10 mouse cellular contexts compared by ENCODE assay signal in the genomic region with DNA sequence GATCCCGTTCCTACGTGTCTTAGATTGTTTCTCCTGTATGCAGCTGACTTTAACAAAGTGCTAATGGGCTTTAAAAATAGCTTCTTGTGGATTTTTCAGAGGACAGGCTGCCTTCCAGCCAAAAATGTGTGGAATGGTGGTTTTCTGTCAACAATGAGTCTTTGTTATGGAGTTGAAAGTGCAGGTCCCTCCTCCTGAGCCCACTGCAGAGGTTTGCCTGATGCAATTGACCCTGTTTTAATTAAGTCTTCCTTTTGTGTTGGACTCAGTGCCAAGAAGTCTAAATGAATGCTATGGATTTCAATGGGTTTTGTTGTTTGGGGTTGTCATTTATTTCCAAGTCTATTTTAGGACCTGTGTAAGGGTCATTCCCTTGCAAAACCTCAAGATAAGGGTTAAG.
A peak's percentile ranks its signal among the peaks of the same experiment; 100 is the strongest.
DNase-seq lines count a peak whose midpoint lies in the region; ATAC-seq and TF ChIP-seq lines count a peak whose summit lies in the region.
"Had no signal": no experiment of that assay in that cellular context is flagged by ENCODE, and none has a peak within 500 bp of the region (broad histone marks: within the 10 kb centered on the region; RNA-seq: fewer than 3 reads in every experiment).

No protein-coding gene starts in this region.

- 33% methylated on average over 2 of the region's 2 CpGs for WGBS in heart, embryonic 14.5 days
- WGBS in heart, embryonic 11.5 days (ENCODE audit: insufficient replicate concordance), result 49% methylated on average over 2 of the region's 2 CpGs
- 14% methylated on average over 2 of the region's 2 CpGs for WGBS in lung, postnatal 0 days
- 13% methylated on average over 2 of the region's 2 CpGs for WGBS in embryonic facial prominence, embryonic 14.5 days
- WGBS in small intestine, adult 2 months, result 20% methylated on average over 2 of the region's 2 CpGs

- no peak for ATAC-seq in heart, embryonic 14.5 days (ENCODE audit: insufficient number of reproducible peaks, insufficient read depth, low FRiP score, low read depth)
- no peak for ATAC-seq in heart, embryonic 11.5 days (replicated peaks; ENCODE audit: insufficient number of reproducible peaks, low FRiP score, low TSS enrichment)
- ATAC-seq in lung, postnatal 0 days, result 0 out of 2 replicates have a peak, but pooled peaks have one; percentile 13
- ATAC-seq in embryonic facial prominence, embryonic 14.5 days (ENCODE audit: low read depth), result peak; percentile 23; the same call in 1 of the 2 replicates

- H3K4me1 ChIP-seq in heart, embryonic 14.5 days (ENCODE audit: control insufficient read depth in 2 of 2, insufficient read depth in 2 of 2, low read length in 2 of 2), result peaks cover 4 to 7% of the 10 kb centered on the region in 2 experiments
- H3K4me1 ChIP-seq in heart, embryonic 11.5 days (ENCODE audit: control insufficient read depth, insufficient read depth, low read length), result no peaks in the 10 kb centered on the region
- H3K4me1 ChIP-seq in lung, postnatal 0 days (ENCODE audit: insufficient read depth, low read depth, low read length), result peaks cover 22% of the 10 kb centered on the region; the same call in 1 of the 2 replicates
- H3K4me1 ChIP-seq in embryonic facial prominence, embryonic 14.5 days (ENCODE audit: control insufficient read depth, insufficient read depth, low read length), result peaks cover 28% of the 10 kb centered on the region
- H3K4me1 ChIP-seq in small intestine, adult 2 months (ENCODE audit: control insufficient read depth, insufficient read depth, insufficient read length, low read length), result peaks cover 2% of the 10 kb centered on the region; the same call in 1 of the 2 replicates

- no peak overlapping the region for H3K9ac ChIP-seq in heart, embryonic 14.5 days (ENCODE audit: low read length)
- H3K9ac ChIP-seq in heart, embryonic 11.5 days (ENCODE audit: low read depth, low read length), result no peak overlapping the region
- no peak overlapping the region for H3K9ac ChIP-seq in lung, postnatal 0 days (replicated peaks; ENCODE audit: low read depth)
- H3K9ac ChIP-seq in embryonic facial prominence, embryonic 14.5 days (ENCODE audit: low read depth, low read length), result no peak overlapping the region

- H3K27me3 ChIP-seq in heart, embryonic 14.5 days (ENCODE audit: control insufficient read depth, insufficient read depth, low read length), result no peaks in the 10 kb centered on the region
- H3K27me3 ChIP-seq in heart, embryonic 11.5 days (ENCODE audit: control insufficient read depth, insufficient read depth, low read length), result no peaks in the 10 kb centered on the region
- H3K27me3 ChIP-seq in lung, postnatal 0 days (replicated peaks; ENCODE audit: insufficient read depth, low read length), result no peaks in the 10 kb centered on the region
- no peaks in the 10 kb centered on the region for H3K27me3 ChIP-seq in embryonic facial prominence, embryonic 14.5 days (replicated peaks; ENCODE audit: control insufficient read depth, insufficient read depth, low read length)
- H3K27me3 ChIP-seq in small intestine, adult 2 months (ENCODE audit: control insufficient read depth, insufficient read depth, low read length), result no peaks in the 10 kb centered on the region

- H3K9me3 ChIP-seq in heart, embryonic 14.5 days (ENCODE audit: control insufficient read depth, low read length), result peaks cover 5% of the 10 kb centered on the region; the same call in 1 of the 2 replicates
- no peaks in the 10 kb centered on the region for H3K9me3 ChIP-seq in heart, embryonic 11.5 days (replicated peaks; ENCODE audit: control insufficient read depth, low read length)
- H3K9me3 ChIP-seq in lung, postnatal 0 days (ENCODE audit: low read length), result peaks cover 3% of the 10 kb centered on the region; the same call in 1 of the 2 replicates
- H3K9me3 ChIP-seq in embryonic facial prominence, embryonic 14.5 days (ENCODE audit: control insufficient read depth, low read length), result no peaks in the 10 kb centered on the region
- H3K9me3 ChIP-seq: G1E had no signal

- peak overlapping the region; percentile 33 to 57; a peak in 2 of 4 replicates for H3K27ac ChIP-seq in heart, embryonic 14.5 days (replicated peaks in 1 of 2; ENCODE audit: control insufficient read depth in 1 of 2, insufficient read depth in 1 of 2, low read depth in 2 of 2, low read length in 2 of 2)
- no peak overlapping the region for H3K27ac ChIP-seq in heart, embryonic 11.5 days (ENCODE audit: low read depth, low read length)
- peak overlapping the region; percentile 64 for H3K27ac ChIP-seq in lung, postnatal 0 days (ENCODE audit: low read length)
- peak overlapping the region; percentile 18; the same call in 1 of the 2 replicates for H3K27ac ChIP-seq in embryonic facial prominence, embryonic 14.5 days (replicated peaks; ENCODE audit: low read depth, low read length)
- H3K27ac ChIP-seq in small intestine, adult 2 months (ENCODE audit: insufficient read depth, low read depth, low read length), result peak overlapping the region; percentile 86

- TF ChIP-seq EP300 in lung, postnatal 0 days (IDR thresholded peaks at IDR 0.05), result no peak

- no peak for TF ChIP-seq POLR2A in small intestine, adult 2 months (IDR thresholded peaks at IDR 0.05; ENCODE audit: low read depth, low read length)

- H3K4me2 ChIP-seq in heart, embryonic 14.5 days (ENCODE audit: low read length), result no peak overlapping the region
- H3K4me2 ChIP-seq in heart, embryonic 11.5 days, result no peak overlapping the region
- H3K4me2 ChIP-seq in lung, postnatal 0 days (replicated peaks; ENCODE audit: low read depth, low read length), result 0 out of 2 replicates have a peak overlapping the region, but pooled peaks have one; percentile 5
- no peak overlapping the region for H3K4me2 ChIP-seq in embryonic facial prominence, embryonic 14.5 days (ENCODE audit: low read depth, low read length)

- H3K36me3 ChIP-seq in heart, embryonic 14.5 days (ENCODE audit: control insufficient read depth, insufficient read depth, low read length), result no peaks in the 10 kb centered on the region
- H3K36me3 ChIP-seq in heart, embryonic 11.5 days (ENCODE audit: control insufficient read depth, insufficient read depth, low read length), result no peaks in the 10 kb centered on the region
- H3K36me3 ChIP-seq in lung, postnatal 0 days (ENCODE audit: insufficient read depth, low read length), result no peaks in the 10 kb centered on the region
- no peaks in the 10 kb centered on the region for H3K36me3 ChIP-seq in embryonic facial prominence, embryonic 14.5 days (ENCODE audit: control insufficient read depth, insufficient read depth, low read length)
- H3K36me3 ChIP-seq in small intestine, adult 2 months (ENCODE audit: control insufficient read depth, insufficient read depth, low read length), result no peaks in the 10 kb centered on the region
- H3K36me3 ChIP-seq: G1E had no signal

- peak; percentile 44 for DNase-seq in lung, postnatal 0 days (ENCODE audit: low spot score)
- no peak for DNase-seq in lung, postnatal 10 days
- peak; percentile 56 for DNase-seq in embryonic facial prominence, embryonic 14.5 days (ENCODE audit: low spot score)
- DNase-seq in spleen, adult 18-20 months, result no peak
- no peak for DNase-seq in cerebellum, adult 8-10 months
- DNase-seq: layer of hippocampus, postnatal 36 days had no signal

- no peak overlapping the region for H3K4me3 ChIP-seq in heart, embryonic 14.5 days (ENCODE audit: control insufficient read depth in 1 of 2, insufficient read depth in 1 of 2, low read depth in 1 of 2, low read length in 2 of 2)
- H3K4me3 ChIP-seq in heart, embryonic 11.5 days (ENCODE audit: low read depth, low read length), result no peak overlapping the region
- no peak overlapping the region for H3K4me3 ChIP-seq in lung, postnatal 0 days (ENCODE audit: low read depth, low read length)
- H3K4me3 ChIP-seq in embryonic facial prominence, embryonic 14.5 days (ENCODE audit: low read depth, low read length), result no peak overlapping the region
- H3K4me3 ChIP-seq in small intestine, adult 2 months (ENCODE audit: low read depth, low read length), result no peak overlapping the region

- TF ChIP-seq CTCF in lung, postnatal 0 days (IDR thresholded peaks at IDR 0.05), result no peak
- no peak for TF ChIP-seq CTCF in small intestine, adult 2 months (IDR thresholded peaks at IDR 0.05; ENCODE audit: extremely low read depth, insufficient read length, insufficient replicate concordance, low read depth, low read length)

Comparison
In these comparisons a context has a peak if more than half of its experiments do, and no peak if none do; other contexts are left out.
1. DNase-seq: peak in lung, postnatal 0 days (single experiment) and embryonic facial prominence, embryonic 14.5 days (single experiment); none in lung, postnatal 10 days (single experiment), spleen, adult 18-20 months (0 of 2) and cerebellum, adult 8-10 months (single experiment).
2. ATAC-seq: peak in lung, postnatal 0 days (single experiment) and embryonic facial prominence, embryonic 14.5 days (single experiment); none in heart, embryonic 14.5 days (single experiment) and heart, embryonic 11.5 days (single experiment).